Mouse (Mus musculus): ENCODE measurements around the gene Nt5c2.
"Not testable (repeated sequence)": the region's sequence is repeated elsewhere in the genome, so short reads cannot be mapped to it uniquely, and the experiment has no call there.

Nt5c2 gene

DNA sequence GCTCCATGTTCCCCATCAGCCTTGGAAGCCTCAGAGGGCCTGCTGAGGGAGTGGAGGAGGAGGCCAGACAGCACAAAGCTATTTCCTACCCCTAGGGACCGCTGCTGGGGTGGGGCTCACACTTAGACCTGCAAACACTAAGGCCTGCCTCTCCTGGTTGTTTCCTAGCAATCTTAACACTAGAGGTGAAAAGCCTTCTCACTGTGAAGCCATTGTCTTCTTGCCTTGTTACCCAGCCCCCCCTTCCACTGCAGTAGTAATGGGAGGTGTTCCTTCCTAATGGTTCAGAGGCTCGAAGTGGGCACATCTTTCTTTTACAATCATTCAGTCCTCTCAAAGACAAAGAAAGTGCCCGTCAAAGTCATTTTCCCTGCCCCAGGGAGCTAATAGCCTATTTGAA, 2.9 kb upstream of the Nt5c2 start:
- no peak for DNase-seq (ENCODE audit: low read depth, low spot score)

DNA sequence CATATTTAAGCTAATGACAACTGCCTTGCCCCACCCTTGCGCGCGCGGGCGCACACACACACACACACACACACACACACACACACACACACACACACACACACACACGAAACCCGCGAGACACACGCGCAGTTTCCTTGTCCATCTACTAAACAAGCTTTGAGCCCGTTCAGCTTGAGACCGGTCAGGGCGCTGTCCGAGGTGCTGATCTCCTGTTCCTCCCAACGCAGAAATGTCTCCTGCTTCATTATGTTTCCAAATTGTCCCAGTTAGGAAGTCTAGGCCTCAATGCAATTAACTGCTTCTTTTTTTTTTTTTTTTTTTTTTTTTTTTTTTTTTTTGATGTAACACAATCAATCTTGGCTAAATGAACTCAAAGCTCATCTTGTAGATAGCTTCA, 1.5 kb upstream of the Nt5c2 start:
- DNase-seq (ENCODE audit: low read depth, low spot score): no peak

DNA sequence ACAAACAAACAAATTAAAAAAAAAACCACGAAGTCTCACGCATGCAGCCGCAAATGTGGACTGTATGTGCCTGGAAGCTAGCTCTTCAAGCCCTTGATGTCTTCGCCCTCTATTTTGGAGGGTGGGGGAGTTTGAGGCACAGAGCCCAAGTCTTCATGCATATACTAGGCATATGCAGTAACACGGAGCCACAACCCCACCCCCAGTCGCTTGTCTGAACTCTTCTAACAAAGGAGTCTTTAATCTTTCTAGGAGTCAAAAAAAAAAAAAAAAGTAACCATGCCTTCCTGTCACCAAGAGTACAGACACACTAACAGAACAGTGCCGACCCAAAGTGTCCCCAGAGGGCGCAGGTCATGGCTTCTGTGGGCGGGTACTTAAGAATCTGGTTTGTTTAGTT, 1.0 kb upstream of the Nt5c2 start:
- DNase-seq (ENCODE audit: low read depth, low spot score): no peak

DNA sequence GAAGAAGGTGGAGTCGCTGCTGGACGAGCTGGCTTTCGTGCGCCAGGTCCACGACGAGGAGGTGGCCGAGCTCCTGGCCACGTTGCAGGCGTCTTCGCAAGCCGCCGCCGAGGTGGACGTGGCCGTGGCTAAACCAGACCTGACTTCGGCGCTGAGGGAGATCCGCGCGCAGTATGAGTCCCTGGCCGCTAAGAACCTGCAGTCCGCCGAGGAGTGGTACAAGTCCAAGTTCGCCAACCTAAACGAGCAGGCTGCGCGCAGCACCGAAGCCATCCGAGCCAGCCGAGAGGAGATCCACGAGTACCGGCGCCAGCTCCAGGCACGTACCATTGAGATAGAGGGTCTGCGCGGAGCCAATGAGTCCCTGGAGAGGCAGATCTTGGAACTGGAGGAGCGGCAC, 443 bp upstream of the Nt5c2 start:
- no peak for DNase-seq (ENCODE audit: low read depth, low spot score)

DNA sequence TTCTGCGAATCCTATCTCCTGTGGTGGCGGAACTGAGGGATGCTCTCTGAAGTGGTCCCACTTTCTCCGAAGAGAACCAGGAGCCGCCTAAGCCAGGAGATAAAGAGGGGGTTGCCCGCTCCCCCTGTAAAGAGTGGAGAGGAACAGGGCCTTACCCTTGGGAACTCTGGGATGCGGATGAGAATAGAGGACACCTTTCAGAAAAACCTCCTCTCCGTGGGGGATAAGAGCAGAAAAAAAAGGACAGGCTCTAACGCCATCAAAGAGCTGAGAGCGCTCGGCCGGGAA, 850 bp downstream of the Nt5c2 start:
- DNase-seq (ENCODE audit: low read depth, low spot score): no peak

DNA sequence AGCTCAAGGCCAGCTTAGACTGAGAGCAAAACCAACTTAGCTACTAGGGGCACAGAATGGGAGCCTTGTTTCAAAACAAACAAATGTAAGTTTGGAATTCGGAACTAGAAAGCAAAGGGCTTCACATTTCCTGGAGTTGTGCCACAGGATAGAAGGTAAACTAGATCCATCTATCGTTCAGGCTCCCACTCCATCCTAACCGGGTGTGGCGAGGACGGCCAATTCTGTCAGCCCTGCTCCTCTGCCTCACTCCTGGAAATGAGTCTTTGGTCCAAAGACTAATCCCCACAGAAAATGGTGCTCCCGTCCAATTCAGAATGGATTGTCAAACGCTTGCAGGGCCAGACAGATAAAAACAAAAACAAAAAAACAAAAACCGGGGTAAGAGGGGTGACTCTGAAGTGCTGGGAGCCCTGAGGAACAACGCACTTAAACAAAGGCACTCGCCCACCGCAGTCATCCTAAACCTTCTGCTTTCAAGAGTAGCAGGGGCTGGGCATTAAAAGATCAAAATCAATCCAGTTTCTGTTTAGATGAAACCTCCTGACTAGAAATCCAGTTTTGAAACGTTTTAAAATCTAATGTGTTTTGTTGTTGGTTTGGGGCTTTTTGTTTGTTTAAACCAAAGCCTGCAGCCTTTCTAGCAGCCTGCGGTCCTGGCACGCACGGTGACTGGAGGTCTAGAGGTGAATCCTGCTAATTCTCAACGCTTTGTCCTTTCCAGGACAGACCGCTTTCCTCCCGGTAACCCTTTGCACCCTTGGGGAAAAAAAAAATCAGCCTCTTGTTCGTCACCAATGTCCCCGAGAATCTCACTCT, 1.4 kb downstream of the Nt5c2 start:
- no peak for DNase-seq (ENCODE audit: low read depth, low spot score)

DNA sequence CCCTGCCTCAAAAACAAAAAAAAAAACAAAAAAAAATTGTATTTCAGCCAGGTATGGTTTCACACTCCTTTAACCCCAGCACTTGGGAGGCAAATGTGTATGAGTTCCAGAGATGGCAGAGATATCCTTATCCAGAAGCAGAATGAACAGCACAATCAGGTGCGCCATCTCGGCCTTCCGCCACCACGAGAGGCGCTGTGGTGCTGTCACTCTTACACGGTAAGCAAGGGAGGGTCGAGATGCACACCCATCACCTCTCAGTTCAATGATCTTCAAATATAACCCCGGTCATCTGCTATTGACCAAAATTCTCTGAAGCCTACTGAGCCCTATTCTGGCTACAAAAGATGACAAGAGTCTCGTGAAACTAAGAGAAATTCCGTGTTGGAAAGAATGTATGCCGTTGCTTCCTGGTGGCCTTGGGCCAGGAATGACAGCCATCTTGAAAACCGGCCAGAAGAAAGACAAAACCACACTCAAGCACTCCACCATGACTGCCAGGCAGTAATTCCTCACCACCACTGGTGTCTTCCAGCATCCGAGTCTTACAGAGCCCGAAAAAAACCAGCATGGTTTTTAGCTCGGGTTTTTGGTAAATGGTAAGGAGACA, 2.3 kb downstream of the Nt5c2 start:
- DNase-seq (ENCODE audit: low read depth, low spot score): no peak

DNA sequence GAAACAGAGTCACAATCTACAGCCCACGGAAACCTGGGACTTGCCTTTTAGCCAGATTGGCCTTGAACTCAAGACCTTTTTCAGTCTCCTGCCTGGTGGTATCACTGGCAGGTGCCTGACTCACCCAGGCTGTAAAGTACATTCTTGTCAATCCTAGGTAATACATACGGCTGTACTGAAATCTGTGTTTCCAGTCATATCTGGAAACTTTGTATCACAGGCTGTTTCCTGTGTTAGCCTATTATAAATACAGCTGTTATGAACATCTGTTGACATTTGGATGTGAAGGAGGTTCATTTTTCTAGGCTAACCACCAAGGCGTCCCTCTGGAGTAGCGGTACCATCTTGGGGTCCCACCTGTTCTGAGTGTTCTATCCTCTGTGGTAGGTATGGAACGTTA, 5.0 kb downstream of the Nt5c2 start:
- no peak for DNase-seq (ENCODE audit: low read depth, low spot score)

DNA sequence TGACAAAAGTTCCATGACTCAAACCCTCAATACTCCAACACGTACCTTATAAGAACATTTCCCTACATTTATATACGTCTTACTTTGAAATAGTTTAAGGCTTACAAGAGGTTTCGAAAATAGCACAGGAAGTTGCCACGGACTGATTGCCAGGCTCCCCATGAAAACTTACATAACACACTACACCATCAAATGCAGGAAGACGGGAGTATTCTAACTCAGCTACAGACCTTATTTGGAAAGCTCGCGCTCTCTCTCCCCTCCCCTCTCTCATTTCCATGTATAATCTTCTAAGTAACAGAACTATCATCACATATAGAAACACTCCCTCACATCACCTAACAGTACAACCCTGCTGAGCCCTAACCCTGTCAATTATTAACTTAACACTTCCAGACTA, 5.5 kb downstream of the Nt5c2 start:
- no peak for DNase-seq (ENCODE audit: low read depth, low spot score)

DNA sequence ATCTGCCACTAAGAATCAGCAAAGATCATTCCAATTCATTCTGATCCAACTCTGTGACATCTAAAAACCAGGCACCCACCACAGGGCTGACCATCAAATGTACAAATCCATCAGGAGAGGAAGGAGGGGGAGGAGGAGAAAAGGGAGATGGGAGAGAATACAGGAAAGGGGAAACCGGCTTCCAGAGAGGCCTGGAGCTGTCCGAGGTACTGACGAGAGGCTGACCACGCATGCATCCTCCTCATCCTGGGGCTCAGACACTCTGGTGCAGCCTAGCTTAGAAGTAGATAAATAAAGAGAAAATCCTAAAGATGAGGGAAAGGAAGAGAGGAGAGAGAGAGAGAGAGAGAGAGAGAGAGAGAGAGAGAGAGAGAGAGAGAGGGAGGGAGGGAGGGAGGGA, 8.6 kb downstream of the Nt5c2 start:
- DNase-seq (ENCODE audit: low read depth, low spot score): no peak

DNA sequence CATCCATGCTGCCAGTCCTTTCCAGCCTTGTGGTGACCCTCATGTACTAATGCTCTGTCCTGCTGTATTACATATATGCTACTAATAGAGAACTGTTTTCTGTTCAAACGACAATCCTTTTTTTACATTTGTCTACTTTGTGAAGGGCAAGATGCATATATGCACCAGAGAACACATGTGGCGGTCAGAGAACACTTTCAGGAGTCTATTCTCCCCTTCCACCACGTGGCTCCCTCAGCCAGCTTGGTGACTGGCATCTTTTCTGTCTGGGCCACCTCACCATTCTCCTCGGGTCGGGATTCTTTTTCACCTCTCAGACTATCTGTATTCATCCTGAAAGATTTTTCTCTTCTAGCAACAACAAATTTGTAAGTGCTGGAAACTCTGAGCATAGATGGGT, 9.1 kb downstream of the Nt5c2 start:
- DNase-seq (ENCODE audit: low read depth, low spot score): no peak

DNA sequence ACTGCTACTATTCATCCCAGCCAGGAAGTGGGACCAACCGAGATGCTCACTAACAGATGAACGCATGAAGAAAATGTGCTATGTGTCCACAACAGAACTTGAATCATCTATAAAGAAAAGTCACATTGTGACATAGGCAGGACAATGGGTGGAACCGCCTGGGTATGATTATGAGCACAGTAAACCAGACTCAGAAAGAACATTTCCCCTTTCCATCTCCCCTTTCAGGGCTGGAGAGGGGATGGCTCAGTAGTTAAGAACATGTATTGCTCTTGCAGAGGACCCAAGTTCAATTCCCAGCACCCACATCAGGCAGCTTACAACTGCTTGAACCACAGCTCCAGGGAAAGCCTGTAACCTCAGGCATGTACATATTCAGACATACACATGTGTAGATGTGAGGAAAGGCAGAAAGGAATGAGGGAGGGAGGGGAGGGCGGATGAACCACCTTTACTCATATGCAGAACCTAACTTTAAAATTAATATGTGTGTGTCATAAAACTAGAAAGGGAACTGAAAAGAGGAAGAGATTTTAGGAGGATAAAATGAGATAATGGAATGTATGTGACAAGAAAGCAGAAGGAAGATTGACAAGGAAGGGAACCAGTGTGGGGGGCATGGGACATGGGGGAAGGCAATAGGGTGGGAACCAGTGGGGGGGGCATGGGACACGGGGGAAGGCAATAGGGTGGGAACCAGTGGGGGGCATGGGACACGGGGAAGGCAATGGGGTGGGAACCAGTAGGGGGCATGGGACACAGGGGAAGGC, 11.0 kb downstream of the Nt5c2 start:
- no peak for DNase-seq (ENCODE audit: low read depth, low spot score)

DNA sequence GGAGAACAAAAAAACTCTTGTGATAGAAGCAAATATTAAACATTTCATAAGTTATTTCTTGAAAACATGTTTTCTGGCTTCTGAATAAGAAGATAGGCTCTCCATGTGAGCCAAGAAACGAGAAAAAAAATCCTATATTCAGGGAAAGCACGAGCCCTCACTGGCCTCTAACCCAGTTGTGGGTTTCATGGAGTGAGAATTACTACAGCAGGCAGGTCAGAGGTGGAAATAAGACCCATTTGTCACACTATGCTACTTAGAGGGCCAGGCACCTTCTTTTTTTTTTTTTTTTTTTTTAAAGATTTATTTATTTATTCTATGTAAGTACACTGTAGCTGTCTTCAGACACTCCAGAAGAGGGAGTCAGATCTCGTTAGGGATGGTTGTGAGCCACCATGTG, 14.6 kb downstream of the Nt5c2 start:
- DNase-seq (ENCODE audit: low read depth, low spot score): not testable (repeated sequence)

DNA sequence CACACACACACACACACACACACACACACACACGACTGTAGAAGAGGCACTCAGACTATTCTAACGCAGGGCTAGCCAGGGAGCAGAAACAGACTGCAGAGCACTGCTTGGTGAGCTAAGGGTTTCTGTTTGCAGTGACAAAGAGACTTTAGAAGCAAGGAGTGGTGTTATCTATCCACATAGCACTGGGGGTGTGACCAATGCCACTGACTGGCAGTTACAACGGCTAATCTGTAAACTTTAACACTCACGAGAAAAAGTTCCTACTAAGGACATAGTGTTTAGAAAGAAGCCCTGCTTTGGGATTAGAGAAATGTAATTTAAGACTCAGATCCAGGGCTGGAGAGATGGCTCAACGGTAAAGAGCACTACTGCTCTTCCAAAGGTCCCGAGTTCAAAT, 15.2 kb downstream of the Nt5c2 start:
- DNase-seq (ENCODE audit: low read depth, low spot score): no peak

DNA sequence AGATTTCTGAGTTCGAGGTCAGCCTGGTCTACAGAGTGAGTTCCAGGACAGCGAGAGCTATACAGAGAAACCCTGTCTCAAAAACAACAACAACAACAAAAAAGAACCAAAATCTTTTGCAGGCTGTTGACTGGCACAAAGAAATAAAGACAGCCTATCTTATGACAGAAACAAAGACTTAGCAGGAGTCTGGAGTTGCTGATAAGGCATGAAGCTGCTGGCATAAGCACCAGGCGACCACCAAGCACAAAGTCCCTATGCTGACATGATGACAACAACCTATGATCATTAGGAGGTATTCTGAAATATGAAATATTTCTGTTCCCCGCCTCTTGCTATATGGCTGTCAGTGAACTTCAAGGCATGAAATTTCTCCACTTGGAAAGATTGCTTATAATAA, 16.0 kb downstream of the Nt5c2 start:
- DNase-seq (ENCODE audit: low read depth, low spot score): no peak

DNA sequence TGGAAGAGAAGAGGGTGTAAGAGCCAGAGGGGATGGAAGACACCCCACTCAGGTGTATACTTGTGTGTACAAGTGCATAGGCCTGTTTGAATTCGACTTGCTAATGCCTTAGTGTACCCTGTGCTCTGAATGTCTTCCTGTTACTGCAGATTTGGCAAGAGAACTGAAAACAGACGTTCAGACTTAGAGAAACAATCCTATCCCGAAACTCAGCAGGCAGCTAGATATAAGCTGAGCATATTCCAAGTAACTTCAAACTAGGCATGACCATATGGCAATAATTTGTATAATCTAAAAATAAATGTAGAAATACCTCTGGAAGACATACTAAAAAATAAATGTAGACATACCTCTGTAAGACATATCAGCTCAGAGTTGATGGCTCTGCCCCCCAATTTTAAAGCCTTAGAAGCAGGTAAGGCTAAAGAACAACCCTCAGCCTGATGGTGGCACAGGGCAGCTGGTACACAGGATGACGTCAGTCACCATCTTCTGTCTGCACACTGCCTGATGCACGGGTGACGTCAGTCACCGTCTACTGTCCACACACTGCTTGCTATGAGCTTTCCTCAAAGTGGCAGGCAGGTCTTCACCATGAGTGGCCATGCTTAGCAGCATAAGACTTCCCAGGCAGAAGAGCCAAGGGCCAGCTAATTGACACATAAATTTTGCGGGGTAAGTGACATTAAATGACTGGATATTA, 16.6 kb downstream of the Nt5c2 start:
- DNase-seq (ENCODE audit: low read depth, low spot score): no peak

DNA sequence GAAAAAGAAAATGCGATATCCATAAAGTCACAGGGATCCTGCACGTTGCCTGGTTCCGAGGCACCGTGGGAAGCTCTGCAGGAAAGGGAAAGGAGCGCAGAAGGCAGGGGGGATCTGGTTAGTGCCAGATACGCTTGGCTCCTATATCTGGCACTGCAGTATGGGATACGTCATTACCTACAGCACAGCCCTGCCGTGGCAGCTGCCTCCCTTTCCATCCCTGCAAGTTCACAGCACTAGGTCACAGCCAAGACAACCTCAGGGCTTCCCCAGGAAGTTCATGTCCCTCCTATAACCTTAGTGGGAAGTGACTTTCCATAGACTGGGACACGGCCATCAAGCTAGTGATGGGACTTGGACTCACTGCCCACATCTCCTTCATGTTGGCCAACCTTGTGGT, 18.9 kb downstream of the Nt5c2 start:
- DNase-seq (ENCODE audit: low read depth, low spot score): no peak

DNA sequence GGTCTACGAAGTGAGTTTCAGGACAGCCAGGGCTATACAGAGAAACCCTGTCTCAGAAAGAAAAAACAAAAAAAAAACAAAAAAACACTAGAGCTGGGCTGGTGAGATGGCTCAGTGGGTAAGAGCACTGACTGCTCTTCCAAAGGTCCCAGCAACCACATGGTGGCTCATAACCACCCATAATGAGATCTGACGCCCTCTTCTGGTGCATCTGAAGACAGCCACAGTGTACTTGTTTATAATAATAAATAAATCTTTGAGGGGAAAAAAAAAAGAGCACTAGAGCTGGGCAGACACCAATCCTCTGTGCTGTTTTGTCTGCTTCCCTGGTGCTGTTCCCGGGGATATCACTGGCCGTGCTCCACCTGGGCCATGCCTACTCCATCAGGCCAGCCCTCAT, 22.6 kb downstream of the Nt5c2 start:
- DNase-seq (ENCODE audit: low read depth, low spot score): not testable (repeated sequence)

DNA sequence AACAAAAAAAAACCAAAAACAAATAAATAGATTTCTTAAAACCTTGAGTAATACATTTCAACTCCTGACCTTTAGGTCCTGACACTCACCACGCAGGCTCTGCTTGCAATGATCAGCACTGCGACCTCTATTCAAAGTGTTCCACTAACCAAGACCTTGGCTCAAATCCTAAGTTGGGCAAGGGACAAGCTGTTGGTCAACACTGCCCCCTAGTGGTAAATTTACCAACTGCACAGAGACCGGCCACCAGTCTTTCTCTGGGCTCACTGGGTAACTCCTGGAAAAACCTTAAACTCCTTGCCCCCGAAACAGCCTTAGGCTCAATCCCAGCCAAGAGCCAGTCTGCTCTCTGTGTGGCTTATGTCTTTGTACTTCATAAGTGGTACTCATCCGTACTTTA, 23.8 kb downstream of the Nt5c2 start:
- DNase-seq (ENCODE audit: low read depth, low spot score): peak; percentile 74

DNA sequence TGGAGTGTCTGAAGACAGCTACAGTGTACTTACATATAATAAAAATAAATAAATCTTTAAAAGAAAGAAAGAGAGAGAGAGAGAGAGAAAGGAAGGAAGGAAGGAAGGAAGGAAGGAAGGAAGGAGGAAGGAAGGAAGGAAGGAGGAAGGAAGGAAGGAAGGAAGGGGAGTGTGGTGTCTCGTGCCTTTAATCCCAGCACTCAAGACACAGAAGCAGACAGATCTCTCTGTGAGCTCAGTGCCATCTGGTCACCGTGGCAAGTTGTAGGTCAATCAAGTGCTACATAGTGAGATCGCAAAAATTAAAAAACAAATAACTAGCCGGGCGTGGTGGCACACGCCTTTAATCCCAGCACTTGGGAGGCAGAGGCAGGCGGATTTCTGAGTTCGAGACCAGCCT, 24.3 kb downstream of the Nt5c2 start:
- DNase-seq (ENCODE audit: low read depth, low spot score): not testable (repeated sequence)

DNA sequence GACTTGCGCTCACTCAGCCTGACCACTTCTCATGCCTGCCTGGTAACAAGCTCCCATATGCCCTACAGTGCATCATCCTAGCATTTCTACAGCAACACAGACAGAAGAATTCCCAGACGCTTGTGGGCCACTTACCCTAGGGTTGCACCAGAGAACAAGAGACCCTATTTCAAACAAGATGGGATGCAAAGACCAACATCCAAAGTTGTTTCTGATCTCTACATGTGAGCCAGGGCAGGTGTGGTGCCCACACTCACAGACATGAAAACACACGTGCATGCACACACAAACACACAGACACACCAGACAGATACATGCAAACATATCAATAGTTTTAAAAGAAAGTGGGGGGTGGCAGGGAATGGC, 24.8 kb downstream of the Nt5c2 start:
- no peak for DNase-seq (ENCODE audit: low read depth, low spot score)

DNA sequence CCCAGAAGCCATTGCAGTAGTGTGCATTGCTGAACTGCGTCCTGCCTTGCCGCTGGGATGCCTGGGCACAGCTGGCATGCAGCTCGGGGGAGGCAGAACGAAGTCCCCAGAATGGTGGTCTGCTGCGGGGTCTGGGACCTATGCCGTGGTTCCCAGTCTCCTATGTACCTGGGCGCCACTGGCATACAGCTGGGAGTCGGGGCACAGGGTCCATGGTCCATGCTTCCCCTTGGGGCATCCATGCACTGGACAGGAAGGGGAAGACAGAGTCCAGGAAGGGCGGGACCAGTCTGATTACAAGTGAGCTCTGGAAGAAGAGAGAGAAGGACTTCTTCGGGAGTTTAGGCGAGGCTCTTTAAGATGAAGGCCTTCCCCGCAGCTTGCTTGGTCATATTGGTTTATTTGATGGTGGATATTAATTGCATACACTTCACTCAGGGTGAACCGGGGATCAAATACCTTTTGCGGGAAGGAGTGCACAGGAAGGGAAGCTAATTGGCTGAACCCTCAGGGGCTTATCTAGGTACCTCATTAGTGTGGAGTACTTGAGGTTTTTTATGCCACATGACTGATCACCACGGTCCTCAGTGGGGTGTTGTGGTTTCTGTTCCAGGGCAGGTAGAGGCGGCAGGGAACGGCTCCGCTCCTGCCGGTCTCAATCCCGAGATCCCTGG, 25.3 kb downstream of the Nt5c2 start:
- no peak for DNase-seq (ENCODE audit: low read depth, low spot score)

Measured in retina, postnatal 7 days (tissue).